Mouse (Mus musculus): ENCODE data around the gene Gm10722. TPM values are rescaled to one million over a fixed set of nuclear protein-coding genes. Genes with fewer than 3 reads are reported as not detected.
A peak's percentile ranks its signal among the peaks of the same experiment; 100 is the strongest.
"Not testable (repeated sequence)": the region's sequence is repeated elsewhere in the genome, so short reads cannot be mapped to it uniquely, and the experiment has no call there.

Gene Gm10722
- total RNA-seq, 2 experiments from 2014 or later = not detected

DNA sequence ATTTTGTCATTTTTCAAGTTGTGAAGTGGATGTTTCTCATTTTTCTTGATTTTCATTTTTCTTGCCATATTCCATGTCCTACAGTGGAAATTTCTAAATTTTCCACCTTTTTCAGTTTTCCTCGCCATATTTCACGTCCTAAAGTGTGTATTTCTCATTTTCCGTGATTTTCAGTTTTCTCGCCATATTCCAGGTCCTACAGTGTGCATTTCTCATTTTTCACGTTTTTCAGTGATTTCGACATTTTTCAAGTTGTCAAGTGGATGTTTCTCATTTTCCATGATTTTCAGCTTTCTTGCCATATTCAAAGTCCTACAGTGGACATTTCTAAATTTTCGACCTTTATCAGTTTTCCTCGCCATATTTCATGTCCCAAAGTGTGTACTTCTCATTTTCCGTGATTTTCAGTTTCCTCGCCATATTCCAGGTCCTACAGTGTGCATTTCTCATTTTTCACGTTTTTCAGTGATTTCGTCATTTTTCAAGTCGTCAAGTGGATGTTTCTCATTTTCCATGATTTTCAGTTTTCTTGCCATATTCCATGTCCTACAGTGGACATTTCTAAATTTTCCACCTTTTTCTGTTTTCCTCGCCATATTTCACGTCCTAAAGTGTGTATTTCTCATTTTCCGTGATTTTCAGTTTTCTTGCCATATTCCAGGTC lies 23.4 kb downstream of the Gm10722 start:
- peak; percentile 16 to 92 for DNase-seq
- intact Hi-C loops (cut with DNase I) = not testable (repeated sequence)

DNA sequence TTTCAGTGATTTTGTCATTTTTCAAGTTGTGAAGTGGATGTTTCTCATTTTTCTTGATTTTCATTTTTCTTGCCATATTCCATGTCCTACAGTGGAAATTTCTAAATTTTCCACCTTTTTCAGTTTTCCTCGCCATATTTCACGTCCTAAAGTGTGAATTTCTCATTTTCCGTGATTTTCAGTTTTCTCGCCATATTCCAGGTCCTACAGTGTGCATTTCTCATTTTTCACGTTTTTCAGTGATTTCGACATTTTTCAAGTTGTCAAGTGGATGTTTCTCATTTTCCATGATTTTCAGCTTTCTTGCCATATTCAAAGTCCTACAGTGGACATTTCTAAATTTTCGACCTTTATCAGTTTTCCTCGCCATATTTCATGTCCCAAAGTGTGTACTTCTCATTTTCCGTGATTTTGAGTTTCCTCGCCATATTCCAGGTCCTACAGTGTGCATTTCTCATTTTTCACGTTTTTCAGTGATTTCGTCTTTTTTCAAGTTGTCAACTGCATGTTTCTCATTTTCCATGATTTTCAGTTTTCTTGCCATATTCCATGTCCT lies 24.3 kb downstream of the Gm10722 start, which contains the start of gene Gm10717:
Gene Gm10717 (plus strand): TSS at position 506 of the 556 bp plus-strand sequence.
- intact Hi-C loops (cut with DNase I) = not testable (repeated sequence)
- DNase-seq = peak; percentile 40 to 71

DNA sequence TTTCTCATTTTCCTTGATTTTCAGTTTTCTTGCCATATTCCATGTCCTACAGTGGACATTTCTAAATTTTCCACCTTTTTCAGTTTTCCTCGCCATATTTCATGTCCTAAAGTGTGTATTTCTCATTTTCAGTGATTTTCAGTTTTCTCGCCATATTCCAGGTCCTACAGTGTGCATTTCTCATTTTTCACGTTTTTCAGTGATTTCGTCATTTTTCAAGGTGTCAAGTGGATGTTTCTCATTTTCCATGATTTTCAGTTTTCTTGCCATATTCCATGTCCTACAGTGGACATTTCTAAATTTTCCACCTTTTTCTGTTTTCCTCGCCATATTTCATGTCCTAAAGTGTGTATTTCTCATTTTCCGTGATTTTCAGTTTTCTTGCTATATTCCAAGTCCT lies 24.9 kb downstream of the Gm10722 start:
- peak; percentile 26 to 81 for DNase-seq
- intact Hi-C loops (cut with DNase I) = not testable (repeated sequence)

DNA sequence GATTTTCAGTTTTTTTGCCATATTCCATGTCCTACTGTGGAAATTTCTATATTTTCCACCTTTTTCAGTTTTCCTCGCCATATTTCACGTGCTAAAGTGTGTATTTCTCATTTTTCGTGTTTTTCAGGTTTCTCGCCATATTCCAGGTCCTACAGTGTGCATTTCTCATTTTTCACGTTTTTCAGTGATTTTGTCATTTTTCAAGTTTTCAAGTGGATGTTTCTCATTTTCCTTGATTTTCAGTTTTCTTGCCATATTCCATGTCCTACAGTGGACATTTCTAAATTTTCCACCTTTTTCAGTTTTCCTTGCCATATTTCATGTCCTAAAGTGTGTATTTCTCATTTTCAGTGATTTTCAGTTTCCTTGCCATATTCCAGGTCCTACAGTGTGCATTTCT lies 25.4 kb downstream of the Gm10722 start:
- DNase-seq; intact Hi-C loops (cut with DNase I): not testable (repeated sequence)

DNA sequence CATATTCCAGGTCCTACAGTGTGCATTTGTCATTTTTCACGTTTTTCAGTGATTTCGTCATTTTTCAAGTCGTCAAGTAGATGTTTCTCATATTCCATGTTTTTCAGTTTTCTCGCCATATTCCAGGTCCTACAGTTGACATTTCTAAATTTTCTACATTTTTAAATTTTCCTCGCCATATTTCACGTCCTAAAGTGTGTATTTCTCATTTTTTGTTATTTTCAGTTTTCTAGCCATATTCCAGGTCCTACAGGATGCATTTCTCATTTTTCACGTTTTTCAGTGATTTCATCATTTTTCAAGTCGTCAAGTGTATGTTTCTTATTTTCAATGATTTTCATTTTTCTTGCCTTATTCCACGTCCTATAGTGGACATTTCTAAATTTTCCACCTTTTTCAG lies 26.0 kb downstream of the Gm10722 start:
- DNase-seq; intact Hi-C loops (cut with DNase I): not testable (repeated sequence)

DNA sequence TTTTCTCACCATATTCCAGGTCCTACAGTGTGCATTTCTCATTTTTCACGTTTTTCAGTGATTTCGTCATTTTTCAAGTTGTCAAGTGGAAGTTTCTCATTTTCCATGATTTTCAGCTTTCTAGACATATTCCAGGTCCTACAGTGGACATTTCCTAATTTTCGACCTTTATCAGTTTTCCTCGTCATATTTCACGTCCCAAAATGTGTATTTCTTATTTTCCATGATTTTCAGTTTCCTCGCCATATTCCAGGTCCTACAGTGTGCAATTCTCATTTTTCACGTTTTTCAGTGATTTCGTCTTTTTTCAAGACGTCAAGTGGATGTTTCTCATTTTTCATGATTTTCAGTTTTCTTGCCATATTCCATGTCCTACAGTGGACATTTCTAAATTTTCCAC lies 26.5 kb downstream of the Gm10722 start:
- intact Hi-C loops (cut with DNase I); DNase-seq: not testable (repeated sequence)

DNA sequence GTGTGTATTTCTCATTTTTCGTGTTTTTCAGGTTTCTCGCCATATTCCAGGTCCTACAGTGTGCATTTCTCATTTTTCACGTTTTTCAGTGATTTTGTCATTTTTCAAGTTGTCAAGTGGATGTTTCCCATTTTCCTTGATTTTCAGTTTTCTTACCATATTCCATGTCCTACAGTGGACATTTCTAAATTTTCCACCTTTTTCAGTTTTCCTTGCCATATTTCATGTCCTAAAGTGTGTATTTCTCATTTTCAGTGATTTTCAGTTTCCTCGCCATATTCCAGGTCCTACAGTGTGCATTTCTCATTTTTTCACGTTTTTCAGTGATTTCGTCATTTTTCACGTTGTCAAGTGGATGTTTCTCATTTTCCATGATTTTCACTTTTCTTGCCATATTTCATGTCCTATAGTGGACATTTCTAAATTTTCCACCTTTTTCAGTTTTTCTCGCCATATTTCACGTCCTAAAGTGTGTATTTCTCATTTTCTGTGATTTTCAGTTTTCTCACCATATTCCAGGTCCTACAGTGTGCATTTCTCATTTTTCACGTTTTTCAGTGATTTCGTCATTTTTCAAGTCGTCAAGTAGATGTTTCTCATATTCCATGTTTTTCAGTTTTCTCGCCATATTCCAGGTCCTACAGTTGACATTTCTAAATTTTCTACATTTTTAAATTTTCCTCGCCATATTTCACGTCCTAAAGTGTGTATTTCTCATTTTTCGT lies 28.7 kb downstream of the Gm10722 start:
- peak; percentile 7 to 63 for DNase-seq
- intact Hi-C loops (cut with DNase I) = not testable (repeated sequence)

DNA sequence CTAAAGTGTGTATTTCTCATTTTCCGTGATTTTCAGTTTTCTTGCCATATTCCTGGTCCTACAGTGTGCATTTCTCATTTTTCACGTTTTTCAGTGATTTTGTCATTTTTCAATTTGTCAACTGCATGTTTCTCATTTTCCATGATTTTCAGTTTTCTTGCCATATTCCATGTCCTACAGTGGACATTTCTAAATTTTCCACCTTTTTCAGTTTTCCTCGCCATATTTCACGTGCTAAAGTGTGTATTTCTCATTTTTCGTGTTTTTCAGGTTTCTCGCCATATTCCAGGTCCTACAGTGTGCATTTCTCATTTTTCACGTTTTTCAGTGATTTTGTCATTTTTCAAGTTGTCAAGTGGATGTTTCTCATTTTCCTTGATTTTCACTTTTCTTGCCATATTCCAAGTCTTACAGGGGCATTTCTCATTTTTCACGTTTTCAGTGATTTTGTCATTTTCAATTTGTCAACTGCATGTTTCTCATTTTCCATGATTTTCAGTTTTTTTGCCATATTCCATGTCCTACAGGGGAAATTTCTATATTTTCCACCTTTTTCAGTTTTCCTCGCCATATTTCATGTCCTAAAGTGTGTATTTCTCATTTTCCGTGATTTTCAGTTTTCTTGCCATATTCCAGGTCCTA lies 30.1 kb downstream of the Gm10722 start:
- DNase-seq; intact Hi-C loops (cut with DNase I): not testable (repeated sequence)

DNA sequence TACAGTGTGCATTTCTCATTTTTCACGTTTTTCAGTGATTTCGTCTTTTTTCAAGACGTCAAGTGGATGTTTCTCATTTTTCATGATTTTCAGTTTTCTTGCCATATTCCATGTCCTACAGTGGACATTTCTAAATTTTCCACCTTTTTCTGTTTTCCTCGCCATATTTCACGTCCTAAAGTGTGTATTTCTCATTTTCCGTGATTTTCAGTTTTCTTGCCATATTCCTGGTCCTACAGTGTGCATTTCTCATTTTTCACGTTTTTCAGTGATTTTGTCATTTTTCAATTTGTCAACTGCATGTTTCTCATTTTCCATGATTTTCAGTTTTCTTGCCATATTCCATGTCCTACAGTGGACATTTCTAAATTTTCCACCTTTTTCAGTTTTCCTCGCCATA lies 33.6 kb downstream of the Gm10722 start, which contains the start of gene Gm17535:
Gene Gm17535 (plus strand): TSS at position 301 of the 400 bp plus-strand sequence.
- intact Hi-C loops (cut with DNase I); DNase-seq: not testable (repeated sequence)

DNA sequence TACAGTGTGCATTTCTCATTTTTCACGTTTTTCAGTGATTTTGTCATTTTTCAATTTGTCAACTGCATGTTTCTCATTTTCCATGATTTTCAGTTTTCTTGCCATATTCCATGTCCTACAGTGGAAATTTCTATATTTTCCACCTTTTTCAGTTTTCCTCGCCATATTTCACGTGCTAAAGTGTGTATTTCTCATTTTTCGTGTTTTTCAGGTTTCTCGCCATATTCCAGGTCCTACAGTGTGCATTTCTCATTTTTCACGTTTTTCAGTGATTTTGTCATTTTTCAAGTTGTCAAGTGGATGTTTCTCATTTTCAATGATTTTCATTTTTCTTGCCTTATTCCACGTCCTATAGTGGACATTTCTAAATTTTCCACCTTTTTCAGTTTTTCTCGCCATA lies 35.9 kb downstream of the Gm10722 start, which contains the start of gene Gm10715:
Gene Gm10715 (plus strand): TSS at position 301 of the 400 bp plus-strand sequence.
- DNase-seq; intact Hi-C loops (cut with DNase I): not testable (repeated sequence)

DNA sequence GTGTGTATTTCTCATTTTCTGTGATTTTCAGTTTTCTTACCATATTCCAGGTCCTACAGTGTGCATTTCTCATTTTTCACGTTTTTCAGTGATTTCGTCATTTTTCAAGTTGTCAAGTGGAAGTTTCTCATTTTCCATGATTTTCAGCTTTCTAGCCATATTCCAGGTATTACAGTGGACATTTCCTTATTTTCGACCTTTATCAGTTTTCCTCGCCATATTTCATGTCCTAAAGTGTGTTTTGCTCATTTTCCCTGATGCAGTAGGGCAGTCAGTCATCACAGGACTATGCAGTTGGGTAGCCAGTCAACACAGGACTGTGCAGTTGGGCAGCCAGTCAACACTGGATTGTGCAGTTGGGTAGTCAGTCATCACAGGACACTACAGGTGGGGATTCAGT lies 37.4 kb downstream of the Gm10722 start:
- DNase-seq; intact Hi-C loops (cut with DNase I): not testable (repeated sequence)

Small RNA genes within 50 kb of the gene (microRNA-seq; reads per million reads assigned to microRNA genes)
- 0 reads per million in 2 experiments for gene Mir101c

Other genes with a start within 250 kb of the Gm10722 start
- not detected for gene Gm11168, start 2.4 kb downstream of the Gm10722 start, total RNA-seq (2021)
- gene Gm10721, start 12.2 kb downstream of the Gm10722 start, total RNA-seq (2021) = not detected
- not detected for gene Gm10720, start 14.7 kb downstream of the Gm10722 start, total RNA-seq (2021)
- under 1 TPM in 1 of 2 experiments, not detected in 1; 0.54 TPM for gene Gm10719, start 16.5 kb downstream of the Gm10722 start, total RNA-seq (2021)
- gene Gm10718, start 22.6 kb downstream of the Gm10722 start, total RNA-seq (2021) = not detected
- gene Gm10717, start 24.5 kb downstream of the Gm10722 start, total RNA-seq (2021) = not detected
- not detected for gene Gm17535, start 33.7 kb downstream of the Gm10722 start, total RNA-seq (2021)
- gene Gm10715, start 36.0 kb downstream of the Gm10722 start, total RNA-seq (2021) = not detected